Mouse (Mus musculus) gastrocnemius, adult 18-20 months (tissue): ENCODE measurements at regions not wholly inside any gene's neighbourhood (a gene's known extent, or its start where the extent isn't known, plus 50 kb on each side); places are given as distances from the start of the nearest gene placed in this dataset.

ENCODE experiments used
- DNase-seq: peaks from one replicate; pipeline ENCODE4 v3.0.0; 2021; ENCODE audit warnings: low spot score

DNA sequence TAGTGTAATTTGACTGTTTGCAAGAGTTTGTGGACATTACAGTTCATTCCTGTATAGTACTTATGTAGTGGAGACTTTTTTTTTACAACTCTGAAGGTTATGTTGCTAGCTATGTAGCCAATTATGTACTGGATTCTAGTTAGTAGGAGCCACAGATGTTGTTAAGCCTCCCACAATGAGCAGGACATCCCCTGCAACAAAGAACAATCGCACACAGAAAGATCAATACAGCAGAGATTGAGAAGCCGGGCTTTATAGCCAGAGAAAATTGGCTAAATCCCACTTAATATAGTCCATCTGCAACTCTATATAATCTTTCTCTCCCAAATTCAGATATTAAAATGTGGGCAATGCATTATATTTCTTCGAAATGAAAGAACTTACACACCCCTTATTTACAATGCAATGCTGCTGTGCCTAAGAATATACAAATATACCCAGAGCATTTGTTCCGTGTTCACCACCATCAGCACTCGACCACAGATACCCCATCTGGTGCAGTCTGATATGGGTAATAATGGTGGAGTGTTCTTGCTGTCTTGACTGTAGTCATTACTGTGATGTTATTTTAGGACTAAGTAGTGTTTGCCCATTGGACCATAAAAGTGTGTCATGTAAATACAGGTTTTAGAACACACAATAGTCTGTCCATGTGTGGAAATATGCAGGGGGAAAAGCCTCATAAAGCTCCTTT lies 1351.9 kb upstream of the Zeb2 start:
- DNase-seq: no peak

DNA sequence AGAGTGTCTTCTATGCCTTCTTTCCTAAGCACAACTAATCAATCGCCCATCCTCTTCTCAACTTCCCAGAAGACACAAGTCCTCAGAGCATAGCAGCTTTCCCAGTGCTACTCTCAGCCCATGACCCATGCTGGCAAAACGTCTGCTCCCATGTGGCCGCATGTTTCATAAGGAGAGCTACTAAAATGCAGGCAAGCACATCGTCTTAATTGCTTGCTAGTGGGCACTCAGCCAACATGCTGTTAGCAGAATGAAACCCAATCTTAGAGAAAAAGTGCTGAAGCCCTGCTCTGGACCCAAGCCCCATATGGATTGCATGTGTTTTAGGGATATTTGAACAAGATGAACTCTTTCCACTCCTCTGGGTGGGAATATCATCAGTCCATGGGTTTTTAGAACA lies 1348.2 kb upstream of the Zeb2 start:
- peak; percentile 18 for DNase-seq

DNA sequence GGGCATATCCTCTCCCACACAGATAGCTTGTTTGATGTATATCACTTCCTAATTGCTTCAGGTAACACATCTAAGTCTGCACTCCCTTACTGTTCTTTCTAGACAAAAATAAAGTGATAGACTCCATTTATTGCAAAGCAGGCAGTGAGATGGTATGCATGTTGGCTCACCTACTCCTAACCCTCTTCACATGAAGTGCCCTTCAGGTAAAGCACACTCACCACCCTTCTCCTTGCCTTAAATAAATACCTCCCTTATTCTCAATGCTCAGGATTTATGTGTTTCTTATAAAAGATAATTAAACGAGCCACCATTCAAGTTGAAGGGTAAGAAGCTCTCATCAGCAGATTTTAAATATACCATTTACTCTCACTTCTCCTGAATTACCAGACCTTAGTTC lies 1347.7 kb upstream of the Zeb2 start:
- DNase-seq: no peak

DNA sequence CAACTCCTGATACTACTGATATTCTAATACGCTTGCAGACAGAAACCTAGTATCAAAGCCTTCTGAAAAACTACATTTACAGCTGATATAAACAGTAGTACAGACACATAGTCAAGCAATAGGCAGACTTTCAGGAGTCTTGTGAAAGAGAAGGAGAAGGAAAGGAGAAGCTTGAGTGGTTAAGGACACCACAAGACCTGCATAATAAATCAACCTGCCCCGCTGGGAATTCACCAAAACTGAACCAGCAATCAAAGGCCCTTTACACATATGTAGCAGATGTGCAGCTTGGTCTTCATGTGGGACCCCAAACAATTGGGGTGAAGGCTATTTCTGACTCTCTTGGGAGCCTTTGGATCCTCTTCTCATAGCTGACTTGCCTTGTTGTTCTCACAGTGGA lies 1345.5 kb upstream of the Zeb2 start:
- no peak for DNase-seq

DNA sequence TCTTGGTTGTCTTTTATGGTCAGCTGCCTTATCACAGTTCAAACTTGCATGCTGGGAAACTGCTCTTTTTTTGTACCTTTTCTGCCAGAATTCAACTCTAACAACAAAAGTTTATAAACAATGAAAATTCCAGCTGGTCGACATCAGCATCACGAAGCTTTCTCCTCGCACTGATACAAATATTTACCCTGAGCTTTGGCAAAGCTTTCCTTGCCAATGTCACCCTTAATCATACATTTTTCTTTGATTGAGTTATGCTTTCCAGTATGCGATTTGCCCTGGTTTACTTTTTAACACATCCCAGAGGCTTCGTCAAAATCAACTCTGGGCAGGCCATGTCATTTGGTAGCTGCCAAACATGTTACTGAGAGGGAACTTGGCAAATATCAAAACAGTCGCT lies 1333.5 kb upstream of the Zeb2 start:
- DNase-seq: no peak

DNA sequence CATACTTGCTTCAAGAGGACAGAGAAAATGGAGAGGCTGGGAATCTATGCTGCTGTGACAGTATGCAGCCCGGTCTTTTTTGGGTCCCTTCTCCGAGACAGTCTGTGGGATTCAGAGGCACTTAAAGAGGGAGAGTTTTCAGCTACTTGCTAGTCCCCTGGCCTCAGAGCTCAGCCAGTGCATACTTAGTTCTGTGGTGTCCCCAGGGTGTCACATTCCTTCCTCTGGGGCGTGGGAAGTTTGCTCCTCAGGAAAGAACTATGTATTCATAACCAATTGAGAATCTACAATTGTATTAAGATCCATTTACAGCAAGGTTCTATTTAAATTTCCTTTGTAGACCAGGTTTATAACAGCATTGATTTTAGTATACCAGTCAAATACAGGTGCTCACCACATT lies 1328.1 kb upstream of the Zeb2 start:
- peak; percentile 23 for DNase-seq

DNA sequence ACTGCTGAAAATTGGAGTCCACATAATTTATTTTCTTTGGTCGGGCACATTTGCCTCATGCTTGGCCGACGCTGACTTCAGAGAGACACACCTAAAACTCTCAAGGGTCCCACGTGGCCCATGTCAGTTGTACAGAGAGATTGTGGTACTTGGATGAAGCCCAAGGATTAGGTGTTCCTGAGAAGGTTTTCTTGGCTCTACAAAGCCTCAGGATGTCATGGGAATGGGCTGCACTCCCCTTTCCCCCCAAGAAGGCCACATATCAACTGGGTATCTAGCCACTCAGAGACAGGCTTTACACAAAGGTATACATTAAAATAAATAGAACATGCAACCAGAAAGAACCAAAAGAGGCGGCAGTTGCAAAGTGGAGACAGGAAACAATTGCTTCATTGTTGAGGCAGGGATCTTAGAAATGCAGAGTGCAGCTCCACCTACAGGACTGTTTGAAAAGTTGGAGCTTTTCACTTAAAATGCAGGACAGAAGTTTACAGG lies 1326.5 kb upstream of the Zeb2 start:
- DNase-seq: peak; percentile 60

DNA sequence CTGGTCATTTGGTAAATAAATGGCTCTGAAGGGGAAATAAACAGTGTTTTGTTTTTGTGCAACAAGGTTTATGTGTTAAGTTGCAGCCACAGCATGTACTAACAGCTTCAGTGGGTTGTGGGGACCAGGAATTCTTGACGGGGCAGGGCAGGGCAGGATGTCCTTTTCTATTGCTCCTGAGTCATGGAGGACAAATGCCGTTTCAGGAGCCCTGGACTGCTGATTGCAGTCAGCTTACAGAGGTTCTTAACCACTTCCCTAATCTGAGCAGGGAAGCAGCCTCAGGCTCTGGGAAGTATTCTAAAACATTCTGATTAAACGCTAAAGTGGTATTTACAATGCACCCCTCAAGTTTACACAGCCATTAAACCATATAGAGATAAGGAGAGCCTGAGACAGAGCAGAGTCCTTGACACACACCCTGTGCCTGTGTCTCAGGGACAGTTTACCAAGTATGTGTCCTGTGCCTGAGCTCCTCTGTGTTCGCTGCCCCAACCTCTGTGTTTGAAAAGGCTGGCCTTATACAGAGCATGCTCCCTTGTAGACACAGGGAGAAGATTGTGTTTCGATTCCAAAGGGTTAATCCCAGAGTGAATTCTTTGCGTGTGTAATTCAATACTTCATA lies 1326.0 kb upstream of the Zeb2 start:
- peak; percentile 23 for DNase-seq

DNA sequence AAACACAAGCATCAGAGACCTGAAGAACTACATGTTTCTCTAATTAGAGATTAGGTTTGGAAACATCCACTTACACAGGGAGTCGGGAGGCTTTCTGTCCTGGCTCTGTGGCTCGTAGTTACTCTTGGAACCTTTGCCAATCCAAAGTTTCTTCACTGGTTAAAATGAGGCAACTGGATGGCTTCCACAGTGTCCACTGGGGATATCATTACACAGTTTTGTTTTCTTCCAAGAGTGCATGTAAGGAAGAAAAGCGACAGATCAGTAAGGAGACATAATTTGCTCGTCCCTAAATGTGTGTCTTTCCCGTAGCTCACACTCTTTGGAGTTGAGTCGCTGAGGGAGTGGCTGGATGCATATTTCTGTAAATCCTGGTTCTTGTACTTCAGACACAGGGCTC lies 1325.4 kb upstream of the Zeb2 start:
- peak; percentile 73 for DNase-seq

DNA sequence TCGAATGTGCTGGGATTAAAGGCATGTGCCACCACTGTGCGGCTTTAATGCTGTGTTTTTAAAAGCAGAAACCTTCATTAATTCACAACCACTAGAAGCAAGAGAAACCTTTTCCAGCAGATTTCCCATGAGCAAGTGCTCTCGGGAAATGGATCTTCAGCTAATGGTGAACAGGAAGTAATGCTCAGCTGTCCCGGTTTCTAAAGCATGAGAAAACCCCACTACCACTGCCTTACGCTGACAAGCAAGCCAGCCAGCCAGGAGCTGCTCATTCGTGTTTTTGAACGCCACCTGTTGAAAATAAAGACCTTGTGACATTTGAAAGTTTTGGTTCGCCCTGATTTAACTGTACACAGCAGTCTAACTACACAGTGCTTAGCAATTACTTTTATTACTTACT lies 1324.7 kb upstream of the Zeb2 start:
- DNase-seq: peak; percentile 14

DNA sequence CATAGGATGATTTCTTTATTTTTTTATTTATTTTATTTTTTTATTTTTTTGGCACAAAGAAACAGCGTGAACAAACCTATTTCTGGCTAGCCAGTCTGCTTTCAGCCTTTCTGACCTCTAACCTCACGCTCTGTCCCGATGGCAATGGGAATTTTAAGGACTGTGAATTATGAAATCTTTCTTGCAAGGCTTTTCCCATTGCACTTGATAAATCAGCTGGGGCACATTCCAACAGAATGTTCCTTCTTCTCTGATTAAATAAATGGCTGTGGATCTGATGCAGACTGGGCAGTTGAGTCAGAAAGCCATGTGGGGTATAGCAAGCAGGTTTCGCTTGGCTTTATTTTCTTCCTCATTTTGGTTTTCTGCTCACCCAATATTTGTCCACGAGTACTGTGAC lies 1324.2 kb upstream of the Zeb2 start:
- peak; percentile 11 for DNase-seq

DNA sequence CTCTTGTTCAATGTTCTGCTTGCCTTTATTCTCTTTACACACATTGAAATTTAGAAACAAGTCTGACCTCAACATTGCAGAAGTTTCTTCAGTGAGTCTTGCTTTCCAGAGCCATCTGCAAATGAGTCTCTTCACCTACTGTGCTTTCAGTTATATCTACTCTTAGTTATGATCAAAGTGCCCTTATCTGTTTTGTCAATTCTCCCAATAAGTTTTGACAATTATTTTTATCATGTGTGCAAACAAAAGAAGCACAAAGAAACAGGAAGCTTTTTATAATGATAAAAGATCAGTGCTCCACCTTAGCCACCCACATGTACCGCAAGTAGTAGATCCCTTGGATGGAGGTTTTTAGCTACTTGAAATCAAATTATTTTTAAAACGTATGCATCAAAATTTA lies 1322.8 kb upstream of the Zeb2 start:
- no peak for DNase-seq

DNA sequence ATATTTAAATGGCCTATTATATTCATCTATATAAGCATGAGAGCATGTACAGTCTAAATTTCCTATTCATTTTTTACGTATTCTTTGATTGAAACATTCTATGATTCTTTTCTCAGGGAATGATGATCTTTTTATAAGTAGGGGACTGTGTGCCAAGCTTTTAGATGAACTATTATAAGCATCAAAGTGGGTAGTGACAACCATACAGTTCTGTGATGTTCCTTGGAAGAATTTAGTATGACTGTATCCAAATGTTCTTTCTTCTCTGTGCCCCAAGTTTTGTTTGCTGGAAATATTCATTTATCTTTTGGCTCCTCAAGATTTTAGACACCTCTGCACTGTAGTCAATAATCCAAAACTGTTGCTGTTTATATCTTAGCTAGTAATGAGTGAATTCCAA lies 1301.1 kb upstream of the Zeb2 start:
- no peak for DNase-seq

DNA sequence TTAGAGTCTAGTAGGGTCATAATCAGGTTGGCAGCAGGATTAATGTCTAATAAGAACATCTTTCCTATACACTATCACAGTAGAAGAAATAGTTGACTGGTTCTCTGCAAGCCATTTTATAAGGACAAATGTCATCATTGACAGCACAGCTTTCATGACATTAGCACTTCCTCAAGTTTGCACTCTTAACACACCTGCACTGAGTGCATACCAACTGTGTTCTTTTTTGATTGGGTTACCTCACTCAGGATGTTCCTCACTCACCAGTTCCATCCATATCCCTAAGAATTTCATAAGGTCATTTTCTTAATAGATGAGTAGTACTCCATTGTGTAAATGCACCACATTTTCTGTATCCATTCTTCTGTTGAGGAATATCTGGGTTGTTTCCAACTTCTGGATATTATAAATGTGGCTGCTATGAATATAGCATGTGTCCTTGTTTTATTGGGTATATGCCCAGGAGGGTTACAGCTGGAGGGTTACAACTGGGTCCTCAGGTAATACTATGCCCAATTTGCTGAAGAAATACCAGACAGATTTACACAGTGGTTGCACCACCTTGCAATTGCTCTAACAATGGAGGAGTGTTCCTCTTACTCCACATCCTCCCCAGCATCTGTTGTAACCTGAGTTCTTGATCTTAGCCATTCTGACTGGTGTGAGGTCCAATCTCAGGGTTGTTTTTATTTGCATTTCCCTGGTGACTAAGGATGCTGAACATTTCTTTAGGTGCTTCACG lies 1285.3 kb upstream of the Zeb2 start:
- DNase-seq: no peak

DNA sequence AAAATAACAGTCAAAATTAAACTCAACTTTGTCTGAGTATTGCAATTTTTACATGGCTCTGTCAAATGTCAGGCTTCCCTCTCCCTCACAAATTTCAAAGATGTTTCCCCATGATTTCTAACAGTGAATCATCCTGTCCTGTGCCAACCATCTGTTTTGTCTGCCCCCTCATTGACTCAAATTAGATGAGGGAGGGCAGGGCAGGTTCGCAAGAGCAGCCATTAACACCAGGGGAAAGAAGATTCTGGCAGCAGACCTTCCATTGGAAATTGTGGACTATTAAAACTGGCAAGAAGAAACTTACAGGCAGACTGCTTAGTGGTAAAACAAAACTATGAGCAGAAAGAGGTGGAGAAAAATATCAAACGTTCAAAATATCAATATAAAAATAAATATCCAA lies 1277.0 kb upstream of the Zeb2 start:
- DNase-seq: no peak

DNA sequence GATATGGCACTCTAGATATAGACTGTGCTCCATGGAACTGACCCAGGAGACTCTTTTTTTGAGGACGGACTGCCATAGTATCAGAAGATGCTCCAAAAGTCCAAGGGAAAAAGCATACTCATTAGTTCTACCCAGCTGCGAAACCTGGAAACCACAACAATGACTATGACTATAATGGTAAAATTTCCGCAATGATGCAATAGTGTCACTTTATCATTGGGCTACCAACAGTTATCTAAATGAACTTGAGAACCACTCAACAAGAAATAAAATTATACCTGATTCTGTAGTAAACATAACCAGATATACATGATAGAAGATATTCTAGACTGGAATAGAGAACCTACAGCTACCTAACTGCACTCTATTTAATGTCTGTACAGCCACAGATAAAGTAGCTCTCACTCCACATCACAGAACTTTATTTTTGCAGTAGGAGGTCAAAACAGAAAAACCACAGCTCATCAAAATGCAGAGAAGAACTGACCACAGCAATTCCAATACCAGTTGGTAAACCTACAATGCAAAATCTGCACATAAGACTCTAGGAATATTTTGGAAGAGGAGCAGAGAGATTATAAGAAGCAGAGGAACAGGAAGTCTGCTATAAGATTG lies 1255.8 kb upstream of the Zeb2 start:
- DNase-seq: no peak

DNA sequence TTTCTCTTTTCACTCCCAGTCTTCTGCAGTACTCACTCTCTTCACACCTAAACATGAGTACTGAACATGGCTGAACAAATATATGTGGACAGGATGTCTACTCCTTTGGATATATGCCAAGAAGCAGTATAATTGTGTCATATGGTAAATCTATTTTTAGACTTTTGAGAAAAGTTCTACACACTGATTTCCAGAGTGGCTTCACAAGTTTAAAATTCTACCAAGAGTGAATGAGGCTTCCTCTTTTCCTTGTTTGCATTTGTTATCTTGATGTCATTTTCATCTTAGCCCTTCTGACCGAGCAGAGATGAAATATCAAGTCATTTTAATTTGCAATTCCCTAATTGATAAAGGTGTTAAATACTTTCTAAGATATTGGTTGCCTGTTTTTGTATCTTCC lies 1254.6 kb upstream of the Zeb2 start:
- DNase-seq: no peak

DNA sequence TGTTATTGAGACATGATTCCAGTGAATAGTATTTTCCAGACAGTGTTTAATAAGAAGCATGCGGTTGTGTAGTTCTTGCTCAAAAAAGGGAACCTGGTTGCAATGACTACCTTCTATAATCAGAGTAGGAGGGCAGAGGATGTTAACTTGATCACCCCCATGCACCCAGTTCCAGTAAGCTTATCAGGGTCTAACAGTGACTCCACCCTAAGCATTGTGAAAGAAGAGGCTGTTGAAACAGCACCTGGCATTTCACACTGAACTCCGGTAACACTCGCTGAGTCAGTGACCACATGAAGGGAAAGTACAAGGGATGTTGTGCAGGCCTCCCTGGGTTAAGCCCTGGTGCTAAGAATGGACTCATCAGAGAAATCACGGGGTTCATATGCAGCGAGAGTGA lies 1253.8 kb upstream of the Zeb2 start:
- DNase-seq: no peak

DNA sequence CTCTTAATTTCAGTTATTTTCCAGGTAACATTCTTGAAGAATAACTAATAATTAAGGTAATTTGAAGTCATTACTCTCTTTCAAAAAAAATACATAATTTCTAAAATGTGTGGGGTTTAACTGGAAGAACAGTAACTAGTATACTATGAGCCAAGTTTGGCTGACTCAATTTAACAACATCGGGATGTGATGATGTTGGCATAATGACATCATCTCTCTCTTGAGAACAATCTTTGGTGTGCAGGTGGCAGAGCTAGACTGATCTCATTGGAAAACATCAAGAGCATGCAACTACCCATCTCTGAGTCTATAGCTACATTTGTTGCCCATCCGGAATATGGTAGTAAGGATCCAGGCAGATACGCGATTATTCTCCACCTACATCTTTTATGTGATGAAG lies 1251.7 kb upstream of the Zeb2 start:
- DNase-seq: no peak

DNA sequence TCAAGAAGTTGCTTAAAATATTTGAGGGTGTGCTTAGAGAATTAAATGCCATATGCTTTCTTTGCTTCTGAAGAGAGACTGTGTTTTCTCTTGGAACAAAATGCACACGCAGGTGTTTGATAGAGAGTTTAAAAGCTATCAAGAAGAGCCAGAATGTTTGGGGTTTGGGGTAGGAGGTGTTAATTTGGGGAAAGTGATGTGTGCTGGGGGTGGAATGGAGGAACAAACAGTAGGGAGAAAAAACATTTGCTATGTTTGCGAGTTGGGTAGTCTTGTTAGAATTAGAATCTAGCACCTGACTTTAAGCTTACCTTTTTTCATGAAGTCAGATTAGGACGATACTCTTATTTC lies 1248.9 kb upstream of the Zeb2 start:
- no peak for DNase-seq

DNA sequence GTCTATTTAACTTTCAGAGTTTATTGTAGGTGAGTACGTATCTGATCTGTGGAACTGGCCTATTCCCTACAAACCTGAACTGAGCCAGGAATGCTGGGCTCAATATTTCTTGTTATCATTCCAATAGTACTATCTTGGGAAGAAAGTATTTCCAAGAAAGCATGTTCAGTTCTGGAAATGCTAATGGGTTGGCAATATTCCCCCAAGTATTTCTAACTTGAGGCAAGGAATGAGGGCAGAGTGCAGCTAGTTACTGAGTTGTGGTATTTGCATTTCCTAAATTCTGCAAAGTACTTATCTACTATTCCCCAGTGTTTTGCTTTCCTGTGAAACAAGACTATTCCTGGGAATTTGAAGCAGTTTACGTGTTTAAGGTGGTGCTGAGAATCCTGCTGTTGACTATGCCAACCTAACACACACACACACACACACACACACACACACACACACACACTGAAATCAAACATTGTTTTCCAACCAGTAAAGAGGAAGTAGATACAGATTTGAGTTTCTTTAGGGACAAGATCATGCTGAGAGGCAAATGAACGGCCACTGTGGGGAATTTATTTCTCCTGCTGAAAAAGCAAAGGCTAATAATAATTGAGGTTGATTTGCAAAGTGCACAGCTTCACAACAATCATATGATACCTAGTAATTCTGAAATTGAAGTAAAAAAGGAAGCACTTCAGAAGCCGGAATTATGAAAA lies 1248.4 kb upstream of the Zeb2 start:
- no peak for DNase-seq
